Mouse (Mus musculus): ENCODE results near the gene Mroh3. TPM values are rescaled to one million over a fixed set of nuclear protein-coding genes. Genes with fewer than 3 reads are reported as not detected.

Gene Mroh3
- polyA plus RNA-seq, 1 experiment from 2014 or later, result 0.78 TPM

GRCm38 (mm10) chr1:136220037-136220871 is 7.6 kb upstream of the Mroh3 start:
- peak; percentile 88 for DNase-seq (ENCODE audit: low spot score)
- Histone ChIP-seq H3K4me1 (replicated peaks; ENCODE audit: control insufficient read depth, insufficient read depth) (peaks cover 7% of the 10 kb centered on the region; the same call in 1 of the 2 replicates), H3K9ac (ENCODE audit: low read length) (peak overlapping the region; percentile 13; the same call in 1 of the 2 replicates), H3K4me2 (replicated peaks; ENCODE audit: low read depth) (no peak overlapping the region), H3K36me3 (ENCODE audit: control insufficient read depth, insufficient read depth, low read length) (peaks cover 5% of the 10 kb centered on the region; the same call in 1 of the 2 replicates), H3K4me3 (ENCODE audit: low read depth, low read length) (no peak overlapping the region), H3K9me3 (ENCODE audit: control insufficient read depth, low read length) (no peaks in the 10 kb centered on the region), H3K27me3 (ENCODE audit: control insufficient read depth, insufficient read depth, low read length) (no peaks in the 10 kb centered on the region), H3K27ac (replicated peaks) (peak overlapping the region; percentile 76)
- no peak for TF ChIP-seq EP300 (optimal IDR thresholded peaks at IDR 0.05)
- TF ChIP-seq CTCF (IDR thresholded peaks at IDR 0.05; ENCODE audit: low read depth), result no peak
- 49% methylated on average over 10 of the region's 10 CpGs for WGBS
- peak; percentile 79 for ATAC-seq (ENCODE audit: low FRiP score, low TSS enrichment)

- H3K4me2 ChIP-seq (replicated peaks; ENCODE audit: low read depth), result no peak overlapping the region
- H3K27ac ChIP-seq (replicated peaks), result no peak overlapping the region
- no peaks in the 10 kb centered on the region for H3K27me3 ChIP-seq (ENCODE audit: control insufficient read depth, insufficient read depth, low read length)
- no peak overlapping the region for H3K4me3 ChIP-seq (ENCODE audit: low read depth, low read length)
- TF ChIP-seq CTCF (IDR thresholded peaks at IDR 0.05; ENCODE audit: low read depth), result no peak
- no peak for TF ChIP-seq EP300 (optimal IDR thresholded peaks at IDR 0.05)
- 0 out of 2 replicates have a peak, but pooled peaks cover 5% of the 10 kb centered on the region for H3K36me3 ChIP-seq (ENCODE audit: control insufficient read depth, insufficient read depth, low read length)
- DNase-seq (ENCODE audit: low spot score), result no peak
- no peak overlapping the region for H3K9ac ChIP-seq (ENCODE audit: low read length)
- no peaks in the 10 kb centered on the region for H3K9me3 ChIP-seq (ENCODE audit: control insufficient read depth, low read length)
- H3K4me1 ChIP-seq (replicated peaks; ENCODE audit: control insufficient read depth, insufficient read depth), result no peaks in the 10 kb centered on the region
- no peak for ATAC-seq (ENCODE audit: low FRiP score, low TSS enrichment)
- WGBS, result 68% methylated on average over 15 of the region's 15 CpGs
Observed at GRCm38 (mm10) chr1:136214304-136214703, 1.7 kb upstream of the Mroh3 start.

GRCm38 (mm10) chr1:136190033-136190432 is 22.6 kb downstream of the Mroh3 start:
- H3K4me3 ChIP-seq (ENCODE audit: low read depth, low read length), result no peak overlapping the region
- no peak for ATAC-seq (ENCODE audit: low FRiP score, low TSS enrichment)
- H3K27me3 ChIP-seq (ENCODE audit: control insufficient read depth, insufficient read depth, low read length), result no peaks in the 10 kb centered on the region
- no peak overlapping the region for H3K27ac ChIP-seq (replicated peaks)
- H3K4me1 ChIP-seq (replicated peaks; ENCODE audit: control insufficient read depth, insufficient read depth), result no peaks in the 10 kb centered on the region
- 88% methylated on average over 5 of the region's 5 CpGs for WGBS
- no peaks in the 10 kb centered on the region for H3K9me3 ChIP-seq (ENCODE audit: control insufficient read depth, low read length)
- H3K36me3 ChIP-seq (ENCODE audit: control insufficient read depth, insufficient read depth, low read length), result no peaks in the 10 kb centered on the region
- DNase-seq (ENCODE audit: low spot score), result no peak
- H3K9ac ChIP-seq (ENCODE audit: low read length), result no peak overlapping the region
- TF ChIP-seq CTCF (IDR thresholded peaks at IDR 0.05; ENCODE audit: low read depth), result no peak
- no peak for TF ChIP-seq EP300 (optimal IDR thresholded peaks at IDR 0.05)
- H3K4me2 ChIP-seq (replicated peaks; ENCODE audit: low read depth), result no peak overlapping the region

GRCm38 (mm10) chr1:136179511-136180001 is 33.1 kb downstream of the Mroh3 start:
- Histone ChIP-seq H3K27ac (replicated peaks) (no peak overlapping the region), H3K4me2 (replicated peaks; ENCODE audit: low read depth) (no peak overlapping the region), H3K36me3 (ENCODE audit: control insufficient read depth, insufficient read depth, low read length) (no peaks in the 10 kb centered on the region), H3K4me1 (replicated peaks; ENCODE audit: control insufficient read depth, insufficient read depth) (no peaks in the 10 kb centered on the region), H3K4me3 (ENCODE audit: low read depth, low read length) (no peak overlapping the region), H3K27me3 (ENCODE audit: control insufficient read depth, insufficient read depth, low read length) (no peaks in the 10 kb centered on the region), H3K9me3 (ENCODE audit: control insufficient read depth, low read length) (no peaks in the 10 kb centered on the region), H3K9ac (ENCODE audit: low read length) (no peak overlapping the region)
- ATAC-seq (ENCODE audit: low FRiP score, low TSS enrichment), result no peak
- TF ChIP-seq CTCF (IDR thresholded peaks at IDR 0.05; ENCODE audit: low read depth), result no peak
- TF ChIP-seq EP300 (optimal IDR thresholded peaks at IDR 0.05), result no peak
- WGBS, result 55% methylated on average over 2 of the region's 2 CpGs
- no peak for DNase-seq (ENCODE audit: low spot score)

- DNase-seq (ENCODE audit: low spot score), result no peak
- TF ChIP-seq CTCF (IDR thresholded peaks at IDR 0.05; ENCODE audit: low read depth) (no peak), EP300 (optimal IDR thresholded peaks at IDR 0.05) (no peak)
- Histone ChIP-seq H3K4me3 (ENCODE audit: low read depth, low read length) (no peak overlapping the region), H3K4me2 (replicated peaks; ENCODE audit: low read depth) (no peak overlapping the region), H3K9me3 (ENCODE audit: control insufficient read depth, low read length) (no peaks in the 10 kb centered on the region), H3K36me3 (ENCODE audit: control insufficient read depth, insufficient read depth, low read length) (no peaks in the 10 kb centered on the region), H3K4me1 (replicated peaks; ENCODE audit: control insufficient read depth, insufficient read depth) (no peaks in the 10 kb centered on the region), H3K9ac (ENCODE audit: low read length) (no peak overlapping the region), H3K27ac (replicated peaks) (no peak overlapping the region), H3K27me3 (ENCODE audit: control insufficient read depth, insufficient read depth, low read length) (no peaks in the 10 kb centered on the region)
- ATAC-seq (ENCODE audit: low FRiP score, low TSS enrichment), result no peak
- WGBS, result 53% methylated on average over 6 of the region's 6 CpGs
Observed at GRCm38 (mm10) chr1:136178741-136179140, 33.9 kb downstream of the Mroh3 start.

- no peaks in the 10 kb centered on the region for H3K4me1 ChIP-seq (replicated peaks; ENCODE audit: control insufficient read depth, insufficient read depth)
- H3K9me3 ChIP-seq (ENCODE audit: control insufficient read depth, low read length), result no peaks in the 10 kb centered on the region
- TF ChIP-seq CTCF (IDR thresholded peaks at IDR 0.05; ENCODE audit: low read depth), result peak; percentile 25; the same call in 1 of the 2 replicates
- no peak for TF ChIP-seq EP300 (optimal IDR thresholded peaks at IDR 0.05)
- no peaks in the 10 kb centered on the region for H3K36me3 ChIP-seq (ENCODE audit: control insufficient read depth, insufficient read depth, low read length)
- no peak overlapping the region for H3K4me2 ChIP-seq (replicated peaks; ENCODE audit: low read depth)
- no peak overlapping the region for H3K4me3 ChIP-seq (ENCODE audit: low read depth, low read length)
- DNase-seq (ENCODE audit: low spot score) (peak; percentile 83), ATAC-seq (ENCODE audit: low FRiP score, low TSS enrichment) (peak; percentile 78)
- no peak overlapping the region for H3K9ac ChIP-seq (ENCODE audit: low read length)
- no peaks in the 10 kb centered on the region for H3K27me3 ChIP-seq (ENCODE audit: control insufficient read depth, insufficient read depth, low read length)
- 48% methylated on average over 2 of the region's 2 CpGs for WGBS
- H3K27ac ChIP-seq (replicated peaks), result peak overlapping the region; percentile 58; the same call in 1 of the 2 replicates
Observed at GRCm38 (mm10) chr1:136177085-136177484, 35.5 kb downstream of the Mroh3 start.

All from stomach, postnatal 0 days (tissue).